Comparison of ENCODE assay signal across 8 mouse cellular contexts in genomic region chr5:125393622-125394603, GRCm38 (mm10). TPM values are rescaled to one million over a fixed set of nuclear protein-coding genes. Genes with fewer than 3 reads are reported as not detected.
A peak's percentile ranks its signal among the peaks of the same experiment; 100 is the strongest.
DNase-seq lines count a peak whose midpoint lies in the region; ATAC-seq and TF ChIP-seq lines count a peak whose summit lies in the region.

No protein-coding gene starts in this region.

- no peak for TF ChIP-seq CTCF in stomach, postnatal 0 days (IDR thresholded peaks at IDR 0.05; ENCODE audit: low read depth)

- 6% methylated on average over 21 of the region's 25 CpGs for WGBS in embryonic facial prominence, embryonic 15.5 days
- WGBS in heart, embryonic 13.5 days, result 21% methylated on average over 23 of the region's 25 CpGs
- WGBS in kidney, embryonic 16.5 days, result 10% methylated on average over 23 of the region's 25 CpGs
- 18% methylated on average over 24 of the region's 25 CpGs for WGBS in liver, embryonic 13.5 days (ENCODE audit: insufficient replicate concordance)
- 20% methylated on average over 22 of the region's 25 CpGs for WGBS in neural tube, embryonic 11.5 days
- WGBS in stomach, postnatal 0 days, result 5% methylated on average over 21 of the region's 25 CpGs

- H3K27me3 ChIP-seq in embryonic facial prominence, embryonic 15.5 days, result no peaks in the 10 kb centered on the region
- peaks cover 4% of the 10 kb centered on the region; the same call in 1 of the 2 replicates for H3K27me3 ChIP-seq in heart, embryonic 13.5 days (replicated peaks)
- H3K27me3 ChIP-seq in kidney, embryonic 16.5 days (ENCODE audit: insufficient read depth, low read length), result no peaks in the 10 kb centered on the region
- peaks cover 11% of the 10 kb centered on the region for H3K27me3 ChIP-seq in liver, embryonic 13.5 days
- no peaks in the 10 kb centered on the region for H3K27me3 ChIP-seq in neural tube, embryonic 11.5 days (ENCODE audit: control insufficient read depth, insufficient read depth, low read length)
- H3K27me3 ChIP-seq in stomach, postnatal 0 days (ENCODE audit: control insufficient read depth, insufficient read depth, low read length), result no peaks in the 10 kb centered on the region

- H3K9ac ChIP-seq in embryonic facial prominence, embryonic 15.5 days, result peak overlapping the region; percentile 7
- peak overlapping the region; percentile 82 for H3K9ac ChIP-seq in heart, embryonic 13.5 days
- peak overlapping the region; percentile 75 for H3K9ac ChIP-seq in kidney, embryonic 16.5 days (replicated peaks; ENCODE audit: low read length)
- H3K9ac ChIP-seq in liver, embryonic 13.5 days, result peak overlapping the region; percentile 76
- H3K9ac ChIP-seq in neural tube, embryonic 11.5 days (ENCODE audit: low read length), result peak overlapping the region; percentile 56
- H3K9ac ChIP-seq in stomach, postnatal 0 days (ENCODE audit: low read length), result peak overlapping the region; percentile 64

- H3K27ac ChIP-seq in embryonic facial prominence, embryonic 15.5 days (replicated peaks), result peak overlapping the region; percentile 99
- peak overlapping the region; percentile 100 for H3K27ac ChIP-seq in heart, embryonic 13.5 days (replicated peaks)
- H3K27ac ChIP-seq in kidney, embryonic 16.5 days (ENCODE audit: low read length), result peak overlapping the region; percentile 100
- H3K27ac ChIP-seq in liver, embryonic 13.5 days, result peak overlapping the region; percentile 98
- H3K27ac ChIP-seq in neural tube, embryonic 11.5 days (ENCODE audit: low read depth, low read length), result peak overlapping the region; percentile 97
- peak overlapping the region; percentile 96 for H3K27ac ChIP-seq in stomach, postnatal 0 days (replicated peaks)

- no peak for TF ChIP-seq EP300 in stomach, postnatal 0 days (optimal IDR thresholded peaks at IDR 0.05)

- peaks cover 45% of the 10 kb centered on the region for H3K4me1 ChIP-seq in embryonic facial prominence, embryonic 15.5 days
- peaks cover 48% of the 10 kb centered on the region for H3K4me1 ChIP-seq in heart, embryonic 13.5 days
- H3K4me1 ChIP-seq in kidney, embryonic 16.5 days (ENCODE audit: insufficient read depth, low read length), result peaks cover 34% of the 10 kb centered on the region
- peaks cover 51% of the 10 kb centered on the region for H3K4me1 ChIP-seq in liver, embryonic 13.5 days (replicated peaks)
- H3K4me1 ChIP-seq in neural tube, embryonic 11.5 days (ENCODE audit: control insufficient read depth, insufficient read depth, low read length), result peaks cover 19% of the 10 kb centered on the region
- H3K4me1 ChIP-seq in stomach, postnatal 0 days (replicated peaks; ENCODE audit: control insufficient read depth, insufficient read depth), result peaks cover 8% of the 10 kb centered on the region; the same call in 1 of the 2 replicates

- peak; percentile 81 to 85 for DNase-seq in B cell, adult 2 months
- peak; percentile 90 for DNase-seq in adrenal gland, postnatal 14 days
- peak; percentile 83 for DNase-seq in liver, embryonic 13.5 days
- DNase-seq in neural tube, embryonic 11.5 days (ENCODE audit: low spot score), result peak; percentile 88
- peak; percentile 94 for DNase-seq in stomach, postnatal 0 days (ENCODE audit: low spot score)

- H3K36me3 ChIP-seq in embryonic facial prominence, embryonic 15.5 days, result no peaks in the 10 kb centered on the region
- H3K36me3 ChIP-seq in heart, embryonic 13.5 days, result no peaks in the 10 kb centered on the region
- H3K36me3 ChIP-seq in kidney, embryonic 16.5 days (ENCODE audit: insufficient read depth, low read length), result no peaks in the 10 kb centered on the region
- H3K36me3 ChIP-seq in liver, embryonic 13.5 days, result no peaks in the 10 kb centered on the region
- H3K36me3 ChIP-seq in neural tube, embryonic 11.5 days (ENCODE audit: control insufficient read depth, insufficient read depth, low read length), result no peaks in the 10 kb centered on the region
- no peaks in the 10 kb centered on the region for H3K36me3 ChIP-seq in stomach, postnatal 0 days (ENCODE audit: control insufficient read depth, insufficient read depth, low read length)

- no peaks in the 10 kb centered on the region for H3K9me3 ChIP-seq in embryonic facial prominence, embryonic 15.5 days (replicated peaks)
- no peaks in the 10 kb centered on the region for H3K9me3 ChIP-seq in heart, embryonic 13.5 days
- no peaks in the 10 kb centered on the region for H3K9me3 ChIP-seq in kidney, embryonic 16.5 days (ENCODE audit: low read length)
- no peaks in the 10 kb centered on the region for H3K9me3 ChIP-seq in liver, embryonic 13.5 days (replicated peaks)
- no peaks in the 10 kb centered on the region for H3K9me3 ChIP-seq in neural tube, embryonic 11.5 days (ENCODE audit: control insufficient read depth, low read length)
- H3K9me3 ChIP-seq in stomach, postnatal 0 days (ENCODE audit: control insufficient read depth, low read length), result no peaks in the 10 kb centered on the region

- peak; percentile 44; the same call in 1 of the 2 replicates for ATAC-seq in embryonic facial prominence, embryonic 15.5 days (ENCODE audit: insufficient number of reproducible peaks, low FRiP score, low TSS enrichment, low read depth)
- ATAC-seq in heart, embryonic 13.5 days (ENCODE audit: extremely low read depth, insufficient number of reproducible peaks, low FRiP score, low TSS enrichment), result no peak
- peak; percentile 24; the same call in 1 of the 2 replicates for ATAC-seq in kidney, embryonic 16.5 days (ENCODE audit: low FRiP score, low TSS enrichment)
- ATAC-seq in liver, embryonic 13.5 days (ENCODE audit: low read depth), result peak; percentile 29; the same call in 1 of the 2 replicates
- ATAC-seq in neural tube, embryonic 11.5 days (ENCODE audit: insufficient read depth, low FRiP score, low TSS enrichment), result peak; percentile 67
- ATAC-seq in stomach, postnatal 0 days (ENCODE audit: low FRiP score, low TSS enrichment), result peak; percentile 42

- H3K4me3 ChIP-seq in embryonic facial prominence, embryonic 15.5 days (replicated peaks), result peak overlapping the region; percentile 40
- H3K4me3 ChIP-seq in heart, embryonic 13.5 days, result peak overlapping the region; percentile 47
- peak overlapping the region; percentile 41 for H3K4me3 ChIP-seq in kidney, embryonic 16.5 days (ENCODE audit: low read length)
- H3K4me3 ChIP-seq in liver, embryonic 13.5 days (replicated peaks), result peak overlapping the region; percentile 59
- H3K4me3 ChIP-seq in neural tube, embryonic 11.5 days (ENCODE audit: low read depth, low read length), result peak overlapping the region; percentile 24; the same call in 1 of the 2 replicates
- H3K4me3 ChIP-seq in stomach, postnatal 0 days (ENCODE audit: low read depth, low read length), result peak overlapping the region; percentile 17

- peak overlapping the region; percentile 55 for H3K4me2 ChIP-seq in embryonic facial prominence, embryonic 15.5 days (replicated peaks)
- peak overlapping the region; percentile 72 for H3K4me2 ChIP-seq in heart, embryonic 13.5 days
- H3K4me2 ChIP-seq in kidney, embryonic 16.5 days (replicated peaks; ENCODE audit: low read depth, low read length), result peak overlapping the region; percentile 54
- peak overlapping the region; percentile 76 for H3K4me2 ChIP-seq in liver, embryonic 13.5 days
- peak overlapping the region; percentile 45 for H3K4me2 ChIP-seq in neural tube, embryonic 11.5 days (ENCODE audit: low read depth)
- peak overlapping the region; percentile 51 for H3K4me2 ChIP-seq in stomach, postnatal 0 days (replicated peaks; ENCODE audit: low read depth)

RNA-seq across cellular contexts. Expression of gene Ubc, which starts 3.9 kb away (rescaled TPM):
- total RNA-seq in adrenal gland, postnatal 14 days (2021), result 1,142 and 1,189 TPM in 2 replicates
- 1,092 and 1,100 TPM in 2 replicates for polyA plus RNA-seq in embryonic facial prominence, embryonic 15.5 days (2015; fragmentation: Nextera tagmentation; extraction: Ambion mirVana)
- polyA plus RNA-seq in heart, embryonic 13.5 days (2015; fragmentation: Nextera tagmentation; extraction: Ambion mirVana), result 819 and 833 TPM in 2 replicates
- 1,279 and 1,344 TPM in 2 replicates for polyA plus RNA-seq in kidney, embryonic 16.5 days (2015; fragmentation: Nextera tagmentation; extraction: Ambion mirVana)
- 517 and 564 TPM in 2 replicates for polyA plus RNA-seq in liver, embryonic 13.5 days (2015; fragmentation: Nextera tagmentation; extraction: Ambion mirVana)
- 1,090 and 1,143 TPM in 2 replicates for polyA plus RNA-seq in neural tube, embryonic 11.5 days (2014; fragmentation: Nextera tagmentation; extraction: Ambion mirVana)
- 537 and 549 TPM in 2 replicates for polyA plus RNA-seq in stomach, postnatal 0 days (2015; fragmentation: Nextera tagmentation; extraction: Ambion mirVana)

RNA-seq across cellular contexts. Expression of gene Gm10382, which starts 4.8 kb away (rescaled TPM):
- total RNA-seq in adrenal gland, postnatal 14 days (2021), result 0.26 and 0.49 TPM in 2 replicates
- 0.32 and 0.48 TPM in 2 replicates for polyA plus RNA-seq in embryonic facial prominence, embryonic 15.5 days (2015; fragmentation: Nextera tagmentation; extraction: Ambion mirVana)
- 0.68 and 0.70 TPM in 2 replicates for polyA plus RNA-seq in heart, embryonic 13.5 days (2015; fragmentation: Nextera tagmentation; extraction: Ambion mirVana)
- polyA plus RNA-seq in kidney, embryonic 16.5 days (2015; fragmentation: Nextera tagmentation; extraction: Ambion mirVana), result 0.34 and 0.51 TPM in 2 replicates
- polyA plus RNA-seq in liver, embryonic 13.5 days (2015; fragmentation: Nextera tagmentation; extraction: Ambion mirVana), result 0.10 and 0.21 TPM in 2 replicates
- polyA plus RNA-seq in neural tube, embryonic 11.5 days (2014; fragmentation: Nextera tagmentation; extraction: Ambion mirVana), result 0.46 TPM in 1 of 2 replicates, not detected in the other
- 0.51 and 0.56 TPM in 2 replicates for polyA plus RNA-seq in stomach, postnatal 0 days (2015; fragmentation: Nextera tagmentation; extraction: Ambion mirVana)

RNA-seq across cellular contexts. Expression of gene Dhx37, which starts 40.0 kb away (rescaled TPM):
- total RNA-seq in adrenal gland, postnatal 14 days (2021), result 14.6 and 15.7 TPM in 2 replicates
- polyA plus RNA-seq in embryonic facial prominence, embryonic 15.5 days (2015; fragmentation: Nextera tagmentation; extraction: Ambion mirVana), result 11.3 and 12.7 TPM in 2 replicates
- polyA plus RNA-seq in heart, embryonic 13.5 days (2015; fragmentation: Nextera tagmentation; extraction: Ambion mirVana), result 8.5 and 9.8 TPM in 2 replicates
- polyA plus RNA-seq in kidney, embryonic 16.5 days (2015; fragmentation: Nextera tagmentation; extraction: Ambion mirVana), result 10.4 and 14.2 TPM in 2 replicates
- polyA plus RNA-seq in liver, embryonic 13.5 days (2015; fragmentation: Nextera tagmentation; extraction: Ambion mirVana), result 5.8 and 6.2 TPM in 2 replicates
- 11.1 and 13.4 TPM in 2 replicates for polyA plus RNA-seq in neural tube, embryonic 11.5 days (2014; fragmentation: Nextera tagmentation; extraction: Ambion mirVana)
- 3.3 and 4.5 TPM in 2 replicates for polyA plus RNA-seq in stomach, postnatal 0 days (2015; fragmentation: Nextera tagmentation; extraction: Ambion mirVana)

RNA-seq across cellular contexts. Expression of gene Bri3bp, which starts 47.5 kb away (rescaled TPM):
- total RNA-seq in adrenal gland, postnatal 14 days (2021), result 24.0 and 27.9 TPM in 2 replicates
- 34.1 and 37.6 TPM in 2 replicates for polyA plus RNA-seq in embryonic facial prominence, embryonic 15.5 days (2015; fragmentation: Nextera tagmentation; extraction: Ambion mirVana)
- 35.8 and 42.0 TPM in 2 replicates for polyA plus RNA-seq in heart, embryonic 13.5 days (2015; fragmentation: Nextera tagmentation; extraction: Ambion mirVana)
- polyA plus RNA-seq in kidney, embryonic 16.5 days (2015; fragmentation: Nextera tagmentation; extraction: Ambion mirVana), result 44.4 and 46.1 TPM in 2 replicates
- polyA plus RNA-seq in liver, embryonic 13.5 days (2015; fragmentation: Nextera tagmentation; extraction: Ambion mirVana), result 30.7 and 31.8 TPM in 2 replicates
- polyA plus RNA-seq in neural tube, embryonic 11.5 days (2014; fragmentation: Nextera tagmentation; extraction: Ambion mirVana), result 33.7 and 38.0 TPM in 2 replicates
- polyA plus RNA-seq in stomach, postnatal 0 days (2015; fragmentation: Nextera tagmentation; extraction: Ambion mirVana), result 25.3 and 27.9 TPM in 2 replicates

RNA-seq across cellular contexts. Expression of gene Scarb1, which starts 53.0 kb away (rescaled TPM):
- total RNA-seq in adrenal gland, postnatal 14 days (2021), result 1,757 and 2,166 TPM in 2 replicates
- polyA plus RNA-seq in embryonic facial prominence, embryonic 15.5 days (2015; fragmentation: Nextera tagmentation; extraction: Ambion mirVana), result 61.0 and 64.7 TPM in 2 replicates
- polyA plus RNA-seq in heart, embryonic 13.5 days (2015; fragmentation: Nextera tagmentation; extraction: Ambion mirVana), result 65.6 and 69.7 TPM in 2 replicates
- 91.8 and 103 TPM in 2 replicates for polyA plus RNA-seq in kidney, embryonic 16.5 days (2015; fragmentation: Nextera tagmentation; extraction: Ambion mirVana)
- polyA plus RNA-seq in liver, embryonic 13.5 days (2015; fragmentation: Nextera tagmentation; extraction: Ambion mirVana), result 66.1 and 76.3 TPM in 2 replicates
- polyA plus RNA-seq in neural tube, embryonic 11.5 days (2014; fragmentation: Nextera tagmentation; extraction: Ambion mirVana), result 22.2 and 28.3 TPM in 2 replicates
- 30.1 and 31.8 TPM in 2 replicates for polyA plus RNA-seq in stomach, postnatal 0 days (2015; fragmentation: Nextera tagmentation; extraction: Ambion mirVana)

Comparison
In these comparisons a context has a peak if more than half of its experiments do, and no peak if none do; other contexts are left out.
1. H3K9ac ChIP-seq: peak in every context shown above with its lines; median percentile 82 in heart, embryonic 13.5 days; 76 in liver, embryonic 13.5 days; 75 in kidney, embryonic 16.5 days; 64 in stomach, postnatal 0 days; 56 in neural tube, embryonic 11.5 days; 7 in embryonic facial prominence, embryonic 15.5 days.